Mouse (Mus musculus): ENCODE measurements at regions not wholly inside any gene's neighbourhood (a gene's known extent, or its start where the extent isn't known, plus 50 kb on each side); places are given as distances from the start of the nearest gene placed in this dataset.

- TF ChIP-seq HCFC1 (IDR thresholded peaks at IDR 0.05; ENCODE audit: borderline replicate concordance, insufficient read depth, low read length) (no peak), MAFK (IDR thresholded peaks at IDR 0.05; ENCODE audit: insufficient read depth, low read depth, low read length) (no peak), CHD2 (IDR thresholded peaks at IDR 0.05; ENCODE audit: low read depth, low read length) (no peak), ZNF384 (IDR thresholded peaks at IDR 0.05; ENCODE audit: low read depth, low read length) (no peak), ZC3H11A (IDR thresholded peaks at IDR 0.05; ENCODE audit: borderline replicate concordance, low read depth, low read length) (no peak)
Measured at GRCm38 (mm10) chr10:6182400-6182799, 260.2 kb upstream of the Rgs17 start.

All from ES-E14 (cell line).